Mouse (Mus musculus) erythroblast, embryonic 14.5 days (primary cell): ENCODE measurements at regions not wholly inside any gene's neighbourhood (a gene's known extent, or its start where the extent isn't known, plus 50 kb on each side); places are given as distances from the start of the nearest gene placed in this dataset.

Experiments
- H3K27me3 ChIP-seq: 2 replicates; pipeline ENCODE4 v1.6.1; 2012; ENCODE audit warnings: inconsistent platforms; ENCODE audit not compliant: control insufficient read depth
- H3K36me3 ChIP-seq: 2 replicates; pipeline ENCODE4 v1.6.1; 2012; ENCODE audit warnings: mild to moderate bottlenecking, inconsistent platforms; ENCODE audit not compliant: control insufficient read depth
- H3K4me1 ChIP-seq: 2 replicates; pipeline ENCODE4 v1.6.1; 2012; ENCODE audit warnings: inconsistent platforms; ENCODE audit not compliant: control insufficient read depth
- H3K4me3 ChIP-seq: replicated peaks from 2 replicates; pipeline ENCODE3; 2012; ENCODE audit warnings: moderate library complexity, mild to moderate bottlenecking, inconsistent platforms
- H3K9me3 ChIP-seq: 2 replicates; pipeline ENCODE4 v1.6.1; 2012; ENCODE audit warnings: low read length, inconsistent platforms, mixed read lengths; ENCODE audit not compliant: control insufficient read depth
- GATA1 ChIP-seq: IDR thresholded peaks from 2 replicates; pipeline ENCODE4 v1.6.1; 2012; ENCODE audit warnings: low read length, inconsistent platforms, mixed read lengths
- TAL1 ChIP-seq: IDR thresholded peaks from 3 replicates; pipeline ENCODE4 v1.6.1; 2012; ENCODE audit warnings: low read length, inconsistent platforms, mixed read lengths

GRCm38 (mm10) chr8:12485326-12485725 is 87.5 kb upstream of the Spaca7 start:
- no peak for TF ChIP-seq TAL1
- no peak for TF ChIP-seq GATA1
- Histone ChIP-seq H3K9me3 (no peaks in the 10 kb centered on the region), H3K4me1 (no peaks in the 10 kb centered on the region), H3K27me3 (peaks cover 2% of the 10 kb centered on the region; the same call in 1 of the 2 replicates), H3K36me3 (no peaks in the 10 kb centered on the region), H3K4me3 (no peak overlapping the region)

GRCm38 (mm10) chr8:12486331-12487061 is 86.3 kb upstream of the Spaca7 start:
- Histone ChIP-seq H3K27me3 (0 out of 2 replicates have a peak, but pooled peaks cover 2% of the 10 kb centered on the region), H3K4me3 (no peak overlapping the region), H3K36me3 (no peaks in the 10 kb centered on the region), H3K4me1 (no peaks in the 10 kb centered on the region), H3K9me3 (no peaks in the 10 kb centered on the region)
- no peak for TF ChIP-seq TAL1
- no peak for TF ChIP-seq GATA1

GRCm38 (mm10) chr8:12487201-12487600 is 85.6 kb upstream of the Spaca7 start:
- no peaks in the 10 kb centered on the region for H3K9me3 ChIP-seq
- H3K4me1 ChIP-seq = no peaks in the 10 kb centered on the region
- no peaks in the 10 kb centered on the region for H3K36me3 ChIP-seq
- TF ChIP-seq TAL1 = no peak
- TF ChIP-seq GATA1 = no peak
- no peak overlapping the region for H3K4me3 ChIP-seq
- H3K27me3 ChIP-seq = 0 out of 2 replicates have a peak, but pooled peaks cover 2% of the 10 kb centered on the region

- Histone ChIP-seq H3K4me1 (no peaks in the 10 kb centered on the region), H3K27me3 (0 out of 2 replicates have a peak, but pooled peaks cover 2% of the 10 kb centered on the region), H3K4me3 (no peak overlapping the region), H3K36me3 (no peaks in the 10 kb centered on the region), H3K9me3 (no peaks in the 10 kb centered on the region)
- no peak for TF ChIP-seq GATA1
- no peak for TF ChIP-seq TAL1
Measured at GRCm38 (mm10) chr8:12489194-12489593, 83.6 kb upstream of the Spaca7 start.

- TF ChIP-seq GATA1 (no peak), TAL1 (no peak)
- Histone ChIP-seq H3K4me1 (no peaks in the 10 kb centered on the region), H3K36me3 (no peaks in the 10 kb centered on the region), H3K27me3 (peaks cover 7% of the 10 kb centered on the region), H3K4me3 (no peak overlapping the region), H3K9me3 (no peaks in the 10 kb centered on the region)
Measured at GRCm38 (mm10) chr8:12491472-12491871, 81.4 kb upstream of the Spaca7 start.

GRCm38 (mm10) chr8:12492461-12492860 is 80.4 kb upstream of the Spaca7 start:
- Histone ChIP-seq H3K4me1 (no peaks in the 10 kb centered on the region), H3K9me3 (no peaks in the 10 kb centered on the region), H3K27me3 (peaks cover 11% of the 10 kb centered on the region), H3K36me3 (no peaks in the 10 kb centered on the region), H3K4me3 (no peak overlapping the region)
- TF ChIP-seq GATA1 (no peak), TAL1 (no peak; the same call in 2 of the 3 replicates)

- Histone ChIP-seq H3K27me3 (peaks cover 20% of the 10 kb centered on the region), H3K4me1 (no peaks in the 10 kb centered on the region), H3K4me3 (no peak overlapping the region), H3K9me3 (no peaks in the 10 kb centered on the region), H3K36me3 (no peaks in the 10 kb centered on the region)
- TF ChIP-seq GATA1 = no peak
- TF ChIP-seq TAL1 = no peak
Measured at GRCm38 (mm10) chr8:12494559-12494958, 78.3 kb upstream of the Spaca7 start.

GRCm38 (mm10) chr8:12497420-12497819 is 75.4 kb upstream of the Spaca7 start:
- no peak for TF ChIP-seq TAL1
- no peak for TF ChIP-seq GATA1

GRCm38 (mm10) chr8:12499658-12500057 is 73.2 kb upstream of the Spaca7 start:
- H3K36me3 ChIP-seq = no peaks in the 10 kb centered on the region
- TF ChIP-seq TAL1 (no peak), GATA1 (no peak)
- H3K9me3 ChIP-seq = no peaks in the 10 kb centered on the region
- H3K27me3 ChIP-seq = peaks cover 71% of the 10 kb centered on the region
- H3K4me3 ChIP-seq = no peak overlapping the region
- no peaks in the 10 kb centered on the region for H3K4me1 ChIP-seq

More at GRCm38 (mm10) chr8:12497420-12497819, 75.4 kb upstream of the Spaca7 start:
- no peaks in the 10 kb centered on the region for H3K9me3 ChIP-seq
- H3K36me3 ChIP-seq = no peaks in the 10 kb centered on the region
- H3K27me3 ChIP-seq = peaks cover 49% of the 10 kb centered on the region
- no peaks in the 10 kb centered on the region for H3K4me1 ChIP-seq
- no peak overlapping the region for H3K4me3 ChIP-seq
